Comparison of ENCODE assay signal across 11 mouse cellular contexts in genomic region chr5:146298807-146299519, GRCm38 (mm10).
DNase-seq lines count a peak whose midpoint lies in the region; ATAC-seq lines count a peak whose summit lies in the region.
"Had no signal": no experiment of that assay in that cellular context is flagged by ENCODE, and none has a peak within 500 bp of the region (broad histone marks: within the 10 kb centered on the region; RNA-seq: fewer than 3 reads in every experiment).

No protein-coding gene starts in this region.

- H3K4me2 ChIP-seq in heart, embryonic 11.5 days, result no peak overlapping the region
- H3K4me2 ChIP-seq in liver, embryonic 13.5 days, result no peak overlapping the region
- no peak overlapping the region for H3K4me2 ChIP-seq in liver, embryonic 11.5 days
- H3K4me2 ChIP-seq: limb, embryonic 13.5 days; lung, embryonic 14.5 days had no signal

- H3K27me3 ChIP-seq in heart, embryonic 11.5 days (ENCODE audit: control insufficient read depth, insufficient read depth, low read length), result no peaks in the 10 kb centered on the region
- H3K27me3 ChIP-seq in liver, embryonic 13.5 days, result no peaks in the 10 kb centered on the region
- no peaks in the 10 kb centered on the region for H3K27me3 ChIP-seq in liver, embryonic 11.5 days (replicated peaks; ENCODE audit: control insufficient read depth, insufficient read depth, low read length)
- H3K27me3 ChIP-seq: limb, embryonic 13.5 days had no signal

- WGBS in heart, embryonic 11.5 days (ENCODE audit: insufficient replicate concordance), result 88% methylated on average over 13 of the region's 13 CpGs
- WGBS in liver, embryonic 13.5 days (ENCODE audit: insufficient replicate concordance), result 81% methylated on average over 13 of the region's 13 CpGs
- 88% methylated on average over 13 of the region's 13 CpGs for WGBS in liver, embryonic 11.5 days

- H3K4me3 ChIP-seq in heart, embryonic 11.5 days (ENCODE audit: low read depth, low read length), result no peak overlapping the region
- no peak overlapping the region for H3K4me3 ChIP-seq in liver, embryonic 13.5 days (replicated peaks)
- no peak overlapping the region for H3K4me3 ChIP-seq in liver, embryonic 11.5 days (ENCODE audit: low read depth, low read length)
- H3K4me3 ChIP-seq: limb, embryonic 13.5 days had no signal

- peaks cover 21% of the 10 kb centered on the region for H3K36me3 ChIP-seq in heart, embryonic 11.5 days (ENCODE audit: control insufficient read depth, insufficient read depth, low read length)
- H3K36me3 ChIP-seq in liver, embryonic 13.5 days, result peaks cover 83% of the 10 kb centered on the region
- peaks cover 19% of the 10 kb centered on the region for H3K36me3 ChIP-seq in liver, embryonic 11.5 days (ENCODE audit: control insufficient read depth, insufficient read depth, low read length)

- DNase-seq in heart, adult 11 months, result peak; percentile 76
- no peak for DNase-seq in liver, embryonic 13.5 days
- no peak for DNase-seq in liver, embryonic 11.5 days (ENCODE audit: low spot score)
- DNase-seq in A20 (ENCODE audit: low read depth, low spot score), result peak; percentile 65
- no peak for DNase-seq in lung, adult 18-20 months
- no peak for DNase-seq in cerebellum, adult 9-10 months

- no peak overlapping the region for H3K9ac ChIP-seq in heart, embryonic 11.5 days (ENCODE audit: low read depth, low read length)
- no peak overlapping the region for H3K9ac ChIP-seq in liver, embryonic 13.5 days
- H3K9ac ChIP-seq in liver, embryonic 11.5 days (ENCODE audit: low read depth, low read length), result no peak overlapping the region
- H3K9ac ChIP-seq: limb, embryonic 13.5 days; lung, embryonic 14.5 days had no signal

- H3K27ac ChIP-seq in heart, embryonic 11.5 days (ENCODE audit: low read depth, low read length), result no peak overlapping the region
- H3K27ac ChIP-seq in liver, embryonic 13.5 days, result 0 out of 2 replicates have a peak overlapping the region, but pooled peaks have one; percentile 55
- H3K27ac ChIP-seq in liver, embryonic 11.5 days (ENCODE audit: low read depth, low read length), result no peak overlapping the region
- H3K27ac ChIP-seq: limb, embryonic 13.5 days had no signal

- no peaks in the 10 kb centered on the region for H3K9me3 ChIP-seq in heart, embryonic 11.5 days (replicated peaks; ENCODE audit: control insufficient read depth, low read length)
- no peaks in the 10 kb centered on the region for H3K9me3 ChIP-seq in liver, embryonic 13.5 days (replicated peaks)
- no peaks in the 10 kb centered on the region for H3K9me3 ChIP-seq in liver, embryonic 11.5 days (ENCODE audit: control insufficient read depth, low read length)
- H3K9me3 ChIP-seq: limb, embryonic 13.5 days had no signal

- H3K4me1 ChIP-seq in heart, embryonic 11.5 days (ENCODE audit: control insufficient read depth, insufficient read depth, low read length), result no peaks in the 10 kb centered on the region
- peaks cover 20% of the 10 kb centered on the region for H3K4me1 ChIP-seq in liver, embryonic 13.5 days (replicated peaks)
- H3K4me1 ChIP-seq in liver, embryonic 11.5 days (replicated peaks; ENCODE audit: control insufficient read depth, insufficient read depth, low read length), result no peaks in the 10 kb centered on the region
- H3K4me1 ChIP-seq: limb, embryonic 13.5 days had no signal

- ATAC-seq in heart, embryonic 11.5 days (replicated peaks; ENCODE audit: insufficient number of reproducible peaks, low FRiP score, low TSS enrichment), result no peak
- no peak for ATAC-seq in liver, embryonic 13.5 days (ENCODE audit: low read depth)
- ATAC-seq in liver, embryonic 11.5 days (replicated peaks; ENCODE audit: low FRiP score), result no peak
- ATAC-seq in granulocyte monocyte progenitor cell, adult 5-6 weeks (replicated peaks; ENCODE audit: poor library complexity, severe bottlenecking), result peak; percentile 71
- ATAC-seq: inflammation-experienced regulatory T-cells, adult 6 months had no signal

Comparison
In these comparisons a context has a peak if more than half of its experiments do, and no peak if none do; other contexts are left out.
1. DNase-seq: peak in heart, adult 11 months (single experiment) and A20 (single experiment); none in liver, embryonic 13.5 days (single experiment), liver, embryonic 11.5 days (single experiment), lung, adult 18-20 months (0 of 2) and cerebellum, adult 9-10 months (single experiment).